Mouse (Mus musculus): ENCODE measurements around the gene Kif6. TPM values are rescaled to one million over a fixed set of nuclear protein-coding genes. Genes with fewer than 3 reads are reported as not detected.

Gene Kif6
- 1.2 and 1.5 TPM in 2 replicates for polyA plus RNA-seq (2015; fragmentation: Nextera tagmentation; extraction: Ambion mirVana)

DNA sequence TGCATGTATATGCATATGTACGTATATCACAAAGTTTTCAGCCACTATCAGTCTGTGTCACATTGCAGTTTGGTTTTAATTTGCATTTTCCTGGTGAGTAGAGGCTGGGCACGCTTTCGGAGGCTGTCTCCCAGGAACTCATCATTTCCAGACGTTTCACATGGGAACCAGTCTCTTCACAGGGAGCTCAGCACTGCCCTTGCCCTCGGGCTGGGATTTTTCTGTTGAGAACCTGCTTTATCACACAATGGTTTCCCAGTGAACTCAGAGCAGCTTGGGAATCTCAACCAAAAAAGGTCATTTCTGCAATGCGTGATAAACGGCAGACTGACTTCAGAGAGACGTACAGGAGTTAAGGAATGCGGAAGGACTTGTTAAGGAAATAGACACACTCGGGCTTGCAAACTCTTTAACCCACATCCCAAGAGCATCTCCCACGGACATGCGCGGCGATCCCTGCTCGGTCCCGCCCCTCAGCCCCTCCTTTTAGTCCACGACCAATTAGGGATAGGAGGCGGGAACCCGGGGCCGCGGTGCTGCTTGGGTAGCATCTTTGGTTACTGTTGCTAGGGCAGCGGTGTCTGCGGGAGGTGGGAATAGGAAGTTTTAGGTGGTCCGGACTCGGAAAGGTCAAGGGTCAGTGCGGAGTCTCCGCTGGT is at the start of gene Kif6:
Gene Kif6 (plus strand): TSS at position 560 of the 659 bp plus-strand sequence.
- Histone ChIP-seq H3K27ac (ENCODE audit: low read length) (peak within 1 kb of the TSS; percentile 60), H3K36me3 (ENCODE audit: control insufficient read depth, insufficient read depth, low read length) (no peaks in the 10 kb centered on the region), H3K4me3 (replicated peaks; ENCODE audit: low read length) (peak within 1 kb of the TSS; percentile 68)

DNA sequence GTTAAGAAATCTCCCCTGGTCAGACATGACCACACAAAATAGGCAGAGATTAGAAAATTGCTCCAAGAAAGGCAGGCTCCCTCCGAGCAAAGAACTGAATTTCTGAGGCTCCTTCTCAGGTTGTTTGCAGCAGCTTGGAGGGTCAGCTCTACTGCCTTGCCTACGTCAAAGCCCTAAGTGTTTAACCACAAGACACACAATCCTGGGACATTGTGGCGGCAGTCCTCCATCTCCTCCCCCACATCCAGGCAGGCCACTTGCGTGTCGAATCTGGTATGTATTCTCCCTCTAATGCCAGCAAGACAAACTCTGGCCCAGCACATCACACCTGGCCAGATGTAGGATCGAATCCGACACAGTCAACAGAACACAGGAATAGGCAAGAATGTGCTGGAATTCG is 46.2 kb upstream of the Kif6 start:
- 70% methylated on average over 8 of the region's 8 CpGs for WGBS
- ATAC-seq (ENCODE audit: insufficient read depth, low FRiP score): no peak
- Histone ChIP-seq H3K4me3 (replicated peaks; ENCODE audit: low read length) (no peak overlapping the region), H3K4me1 (ENCODE audit: control insufficient read depth, insufficient read depth, low read length) (no peaks in the 10 kb centered on the region), H3K9me3 (replicated peaks; ENCODE audit: control insufficient read depth, low read length) (no peaks in the 10 kb centered on the region), H3K27ac (ENCODE audit: low read length) (no peak overlapping the region), H3K27me3 (ENCODE audit: control insufficient read depth, insufficient read depth, low read length) (no peaks in the 10 kb centered on the region), H3K9ac (ENCODE audit: low read length) (no peak overlapping the region), H3K4me2 (ENCODE audit: low read depth, low read length) (no peak overlapping the region), H3K36me3 (ENCODE audit: control insufficient read depth, insufficient read depth, low read length) (no peaks in the 10 kb centered on the region)

More for the DNA sequence above, at the start of gene Kif6:
- 3% methylated on average over 27 of the region's 27 CpGs for WGBS
- ATAC-seq (ENCODE audit: insufficient read depth, low FRiP score): peak; percentile 95
- no peaks in the 10 kb centered on the region for H3K9me3 ChIP-seq (replicated peaks; ENCODE audit: control insufficient read depth, low read length)
- peak within 1 kb of the TSS; percentile 67 for H3K9ac ChIP-seq (ENCODE audit: low read length)
- H3K27me3 ChIP-seq (ENCODE audit: control insufficient read depth, insufficient read depth, low read length): no peaks in the 10 kb centered on the region
- H3K4me2 ChIP-seq (ENCODE audit: low read depth, low read length): peak within 1 kb of the TSS; percentile 99
- H3K4me1 ChIP-seq (ENCODE audit: control insufficient read depth, insufficient read depth, low read length): peaks cover 8% of the 10 kb centered on the region; the same call in 1 of the 2 replicates

DNA sequence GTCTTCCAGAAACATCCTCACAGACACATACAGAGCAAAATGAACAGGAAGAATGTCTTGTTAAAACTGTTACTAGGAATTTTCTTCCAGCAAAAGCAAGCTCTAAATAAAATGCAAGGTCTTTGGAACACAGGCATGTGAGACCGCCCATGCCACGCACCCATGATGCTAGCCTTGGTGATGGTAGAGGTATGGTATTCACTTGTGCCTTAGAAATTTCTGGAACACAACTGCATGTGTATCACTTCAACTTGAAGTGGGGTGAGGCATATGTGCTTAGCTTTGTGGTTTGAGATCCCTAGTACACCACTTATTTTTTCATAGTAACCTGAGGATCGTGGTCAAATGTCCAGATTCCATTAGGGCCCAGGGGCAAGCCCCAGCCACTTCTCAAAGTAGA is 37.6 kb upstream of the Kif6 start:
- ATAC-seq (ENCODE audit: insufficient read depth, low FRiP score): no peak
- Histone ChIP-seq H3K9me3 (replicated peaks; ENCODE audit: control insufficient read depth, low read length) (no peaks in the 10 kb centered on the region), H3K4me2 (ENCODE audit: low read depth, low read length) (no peak overlapping the region), H3K4me1 (ENCODE audit: control insufficient read depth, insufficient read depth, low read length) (no peaks in the 10 kb centered on the region), H3K27ac (ENCODE audit: low read length) (no peak overlapping the region), H3K9ac (ENCODE audit: low read length) (no peak overlapping the region), H3K4me3 (replicated peaks; ENCODE audit: low read length) (no peak overlapping the region), H3K36me3 (ENCODE audit: control insufficient read depth, insufficient read depth, low read length) (no peaks in the 10 kb centered on the region), H3K27me3 (ENCODE audit: control insufficient read depth, insufficient read depth, low read length) (no peaks in the 10 kb centered on the region)
- WGBS: 92% methylated on average over 3 of the region's 3 CpGs

DNA sequence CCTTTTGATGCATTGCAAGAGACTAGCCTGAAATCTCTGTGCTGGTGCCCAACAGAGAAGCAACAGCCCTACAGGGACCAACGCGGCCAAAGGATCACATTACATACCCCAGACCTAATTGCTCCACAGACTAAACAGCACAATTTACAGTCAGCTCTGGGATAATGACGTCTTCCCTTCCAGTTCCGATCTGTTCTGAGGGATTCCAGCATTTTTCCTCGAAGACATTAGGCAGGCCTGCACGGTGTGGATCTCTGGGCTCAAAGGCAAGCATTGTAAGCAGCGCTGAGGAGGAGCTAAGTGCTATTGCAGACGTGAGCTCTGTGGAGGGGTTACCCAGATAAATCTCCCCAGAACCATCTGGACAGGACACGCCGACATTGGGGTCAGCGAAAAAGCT is 32.5 kb upstream of the Kif6 start:
- peak; percentile 81 for ATAC-seq (ENCODE audit: insufficient read depth, low FRiP score)
- H3K27ac ChIP-seq (ENCODE audit: low read length): no peak overlapping the region
- 34% methylated on average over 11 of the region's 11 CpGs for WGBS

DNA sequence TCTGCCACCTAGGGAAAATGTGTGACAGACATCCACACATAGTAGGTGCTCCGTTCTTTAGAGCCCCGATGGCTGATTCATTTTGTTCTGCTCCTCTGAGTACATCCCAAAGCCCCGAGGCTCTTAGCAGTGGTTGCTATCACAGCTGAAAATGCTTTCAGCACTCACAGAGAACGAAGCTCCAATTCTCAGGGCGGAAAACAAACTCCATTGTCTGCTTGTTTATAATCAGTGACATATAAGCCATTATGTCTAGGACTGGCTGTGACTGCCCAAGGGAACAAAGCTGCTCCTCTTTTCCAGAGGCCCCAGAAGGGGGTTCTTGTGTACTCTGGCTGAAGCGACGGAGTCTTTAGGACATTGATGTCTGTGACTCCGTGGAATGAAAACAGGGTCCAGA is 24.9 kb upstream of the Kif6 start:
- no peaks in the 10 kb centered on the region for H3K36me3 ChIP-seq (ENCODE audit: control insufficient read depth, insufficient read depth, low read length)
- H3K9ac ChIP-seq (ENCODE audit: low read length): no peak overlapping the region
- ATAC-seq (ENCODE audit: insufficient read depth, low FRiP score): no peak
- no peaks in the 10 kb centered on the region for H3K27me3 ChIP-seq (ENCODE audit: control insufficient read depth, insufficient read depth, low read length)
- H3K4me3 ChIP-seq (replicated peaks; ENCODE audit: low read length): no peak overlapping the region
- H3K9me3 ChIP-seq (replicated peaks; ENCODE audit: control insufficient read depth, low read length): no peaks in the 10 kb centered on the region
- 44% methylated on average over 8 of the region's 8 CpGs for WGBS
- no peaks in the 10 kb centered on the region for H3K4me1 ChIP-seq (ENCODE audit: control insufficient read depth, insufficient read depth, low read length)
- no peak overlapping the region for H3K4me2 ChIP-seq (ENCODE audit: low read depth, low read length)
- no peak overlapping the region for H3K27ac ChIP-seq (ENCODE audit: low read length)

More for the DNA sequence above, 32.5 kb upstream of the Kif6 start:
- Histone ChIP-seq H3K4me1 (ENCODE audit: control insufficient read depth, insufficient read depth, low read length) (no peaks in the 10 kb centered on the region), H3K36me3 (ENCODE audit: control insufficient read depth, insufficient read depth, low read length) (no peaks in the 10 kb centered on the region), H3K9ac (ENCODE audit: low read length) (no peak overlapping the region), H3K4me3 (replicated peaks; ENCODE audit: low read length) (no peak overlapping the region), H3K9me3 (replicated peaks; ENCODE audit: control insufficient read depth, low read length) (no peaks in the 10 kb centered on the region), H3K4me2 (ENCODE audit: low read depth, low read length) (no peak overlapping the region), H3K27me3 (ENCODE audit: control insufficient read depth, insufficient read depth, low read length) (no peaks in the 10 kb centered on the region)

DNA sequence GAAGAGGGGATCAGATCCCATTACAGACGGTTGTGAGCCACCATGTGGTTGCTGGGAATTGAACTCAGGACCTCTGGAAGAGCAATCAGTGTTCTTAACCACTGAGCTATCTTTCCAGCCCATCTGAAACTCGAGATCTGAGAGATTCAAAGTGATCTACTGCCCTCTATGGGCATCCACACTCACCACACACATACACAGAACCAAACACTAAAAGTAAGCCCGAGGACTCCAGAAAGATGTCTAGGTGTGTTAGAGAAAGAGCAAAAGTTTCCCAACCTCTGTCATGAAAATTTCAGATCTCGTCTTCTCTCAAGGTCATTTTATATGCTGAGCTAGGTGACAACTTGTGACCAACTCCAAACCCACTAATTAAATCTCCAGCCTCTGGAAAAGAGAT is 9.5 kb upstream of the Kif6 start:
- WGBS: 75% methylated on average over 4 of the region's 4 CpGs
- Histone ChIP-seq H3K27me3 (ENCODE audit: control insufficient read depth, insufficient read depth, low read length) (no peaks in the 10 kb centered on the region), H3K27ac (ENCODE audit: low read length) (no peak overlapping the region), H3K4me2 (ENCODE audit: low read depth, low read length) (no peak overlapping the region), H3K4me3 (replicated peaks; ENCODE audit: low read length) (no peak overlapping the region), H3K36me3 (ENCODE audit: control insufficient read depth, insufficient read depth, low read length) (no peaks in the 10 kb centered on the region), H3K4me1 (ENCODE audit: control insufficient read depth, insufficient read depth, low read length) (no peaks in the 10 kb centered on the region), H3K9ac (ENCODE audit: low read length) (no peak overlapping the region), H3K9me3 (replicated peaks; ENCODE audit: control insufficient read depth, low read length) (no peaks in the 10 kb centered on the region; the same call in 1 of the 2 replicates)
- ATAC-seq (ENCODE audit: insufficient read depth, low FRiP score): no peak

DNA sequence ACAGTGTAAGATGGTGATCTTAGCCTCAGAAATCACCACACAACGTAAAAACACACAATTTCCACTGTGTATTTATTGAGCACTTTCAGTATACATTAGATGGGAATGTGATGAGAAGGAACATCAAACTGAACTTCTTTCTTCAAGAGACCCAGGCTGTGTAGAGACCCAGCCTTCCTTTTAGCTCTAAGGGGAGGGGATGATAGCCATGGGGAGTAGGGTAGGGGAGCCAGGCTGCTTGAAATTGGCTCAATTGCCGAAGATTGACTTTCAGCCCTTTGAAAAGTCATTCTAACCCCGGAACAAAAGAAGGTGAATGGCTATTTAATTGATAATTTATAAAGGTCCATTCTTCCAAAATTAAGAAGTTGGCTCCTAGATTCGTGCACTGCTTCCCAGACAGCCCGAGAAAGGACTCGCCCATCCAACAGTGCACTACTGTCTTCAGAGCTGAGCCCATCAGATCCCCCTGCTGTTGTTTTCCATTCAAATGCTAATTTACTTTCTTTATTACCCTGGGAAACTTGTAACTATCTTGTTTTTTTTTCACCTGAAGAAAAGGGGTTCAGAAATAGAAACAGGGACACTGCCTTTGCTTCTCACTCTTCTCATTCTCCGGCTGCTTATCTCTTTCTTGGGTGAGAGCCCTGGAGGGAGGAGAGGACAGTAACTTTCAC is 7.4 kb upstream of the Kif6 start:
- Histone ChIP-seq H3K4me2 (ENCODE audit: low read depth, low read length) (no peak overlapping the region), H3K9me3 (replicated peaks; ENCODE audit: control insufficient read depth, low read length) (no peaks in the 10 kb centered on the region), H3K9ac (ENCODE audit: low read length) (no peak overlapping the region), H3K36me3 (ENCODE audit: control insufficient read depth, insufficient read depth, low read length) (no peaks in the 10 kb centered on the region), H3K4me3 (replicated peaks; ENCODE audit: low read length) (no peak overlapping the region), H3K27ac (ENCODE audit: low read length) (no peak overlapping the region), H3K4me1 (ENCODE audit: control insufficient read depth, insufficient read depth, low read length) (no peaks in the 10 kb centered on the region), H3K27me3 (ENCODE audit: control insufficient read depth, insufficient read depth, low read length) (no peaks in the 10 kb centered on the region)
- no peak for ATAC-seq (ENCODE audit: insufficient read depth, low FRiP score)
- WGBS: 58% methylated on average over 7 of the region's 7 CpGs

DNA sequence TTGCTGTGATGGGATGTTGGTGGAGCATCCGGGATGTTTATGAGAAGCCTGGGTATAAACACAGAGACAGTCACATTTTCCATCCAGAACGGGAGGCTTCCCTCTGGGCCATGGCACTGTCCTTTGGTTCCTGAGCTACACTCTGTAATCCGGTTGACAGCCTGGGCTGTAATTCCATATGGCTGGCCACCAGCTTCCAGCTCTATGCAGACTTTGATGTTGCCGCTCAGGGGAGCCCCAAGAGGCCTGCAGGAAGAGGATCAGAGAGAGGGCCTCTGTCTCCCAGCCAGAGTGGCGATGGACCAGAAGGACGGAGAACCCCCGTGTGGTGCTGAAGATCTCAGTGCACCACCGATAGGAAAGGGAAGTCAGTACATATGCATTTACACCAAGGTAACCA is 4.6 kb upstream of the Kif6 start:
- no peaks in the 10 kb centered on the region for H3K36me3 ChIP-seq (ENCODE audit: control insufficient read depth, insufficient read depth, low read length)
- H3K4me3 ChIP-seq (replicated peaks; ENCODE audit: low read length): no peak overlapping the region
- WGBS: 51% methylated on average over 8 of the region's 8 CpGs
- no peak for ATAC-seq (ENCODE audit: insufficient read depth, low FRiP score)
- H3K27ac ChIP-seq (ENCODE audit: low read length): no peak overlapping the region
- H3K4me1 ChIP-seq (ENCODE audit: control insufficient read depth, insufficient read depth, low read length): peaks cover 4% of the 10 kb centered on the region; the same call in 1 of the 2 replicates
- H3K9ac ChIP-seq (ENCODE audit: low read length): no peak overlapping the region
- H3K4me2 ChIP-seq (ENCODE audit: low read depth, low read length): no peak overlapping the region
- H3K9me3 ChIP-seq (replicated peaks; ENCODE audit: control insufficient read depth, low read length): no peaks in the 10 kb centered on the region
- H3K27me3 ChIP-seq (ENCODE audit: control insufficient read depth, insufficient read depth, low read length): no peaks in the 10 kb centered on the region

DNA sequence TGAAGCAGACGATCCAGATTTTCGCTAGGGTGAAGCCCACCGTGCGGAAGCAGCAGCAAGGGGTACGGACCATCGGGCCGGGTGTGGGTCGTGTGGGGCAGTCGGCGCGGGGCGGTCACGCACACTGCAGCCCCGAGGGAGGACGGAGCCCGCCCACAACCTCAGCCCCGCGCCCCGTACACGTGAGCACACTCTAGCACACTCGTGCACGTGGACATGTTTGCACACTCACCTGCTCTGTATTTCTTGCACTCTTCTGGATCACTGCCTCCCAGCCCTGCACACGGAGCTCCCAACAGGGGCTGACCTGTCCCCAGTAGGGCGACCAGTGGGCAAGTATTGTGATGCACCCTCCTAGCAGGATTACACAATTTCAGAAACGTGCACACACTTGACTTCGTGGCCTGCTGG is 310 bp downstream of the Kif6 start:
- no peaks in the 10 kb centered on the region for H3K27me3 ChIP-seq (ENCODE audit: control insufficient read depth, insufficient read depth, low read length)
- 1% methylated on average over 26 of the region's 26 CpGs for WGBS
- peak overlapping the region; percentile 68 for H3K4me3 ChIP-seq (replicated peaks; ENCODE audit: low read length)
- peak; percentile 78 for ATAC-seq (ENCODE audit: insufficient read depth, low FRiP score)
- peak overlapping the region; percentile 67 for H3K9ac ChIP-seq (ENCODE audit: low read length)
- no peaks in the 10 kb centered on the region for H3K9me3 ChIP-seq (replicated peaks; ENCODE audit: control insufficient read depth, low read length)
- peak overlapping the region; percentile 99 for H3K4me2 ChIP-seq (ENCODE audit: low read depth, low read length)
- no peak overlapping the region for H3K27ac ChIP-seq (ENCODE audit: low read length)
- H3K36me3 ChIP-seq (ENCODE audit: control insufficient read depth, insufficient read depth, low read length): no peaks in the 10 kb centered on the region
- peaks cover 8% of the 10 kb centered on the region; the same call in 1 of the 2 replicates for H3K4me1 ChIP-seq (ENCODE audit: control insufficient read depth, insufficient read depth, low read length)
